Mouse (Mus musculus) liver, embryonic 14.5 days (tissue): Measurements from ENCODE around the gene Stx19. TPM values are rescaled to one million over a fixed set of nuclear protein-coding genes. Genes with fewer than 3 reads are reported as not detected.

Experiments
- ATAC-seq: fragments of 200-750 bp; cut with Nextera tagmentation; 2 replicates; pipeline ENCODE4 v1.8.0; 2017; ENCODE audit warnings: moderate number of reproducible peaks, mild to moderate bottlenecking, moderate library complexity; ENCODE audit not compliant: insufficient read depth
- DNase-seq, 3 experiments: peaks; one replicate each; pipeline ENCODE4 v3.0.0-alpha.2; 2012 to 2013; ENCODE audit warnings: low read depth in 3 of 3, low spot score in 3 of 3
- H3K27ac ChIP-seq: fragments of 300-500 bp; sonication (generic); 2 replicates; pipeline ENCODE4 v1.5.1; 2014; ENCODE audit warnings: moderate library complexity, mild to moderate bottlenecking, control low read depth, inconsistent platforms
- H3K27me3 ChIP-seq: fragments of 300-500 bp; sonication (generic); 2 replicates; pipeline ENCODE4 v1.6.1; 2014; ENCODE audit warnings: mild to moderate bottlenecking, low read length, moderate library complexity; ENCODE audit not compliant: control insufficient read depth, insufficient read depth
- H3K36me3 ChIP-seq: fragments of 300-500 bp; sonication (generic); replicated peaks from 2 replicates; pipeline ENCODE4 v1.6.1; 2014; ENCODE audit warnings: low read depth; ENCODE audit not compliant: control insufficient read depth, insufficient read depth
- H3K4me1 ChIP-seq, 2 experiments: fragments of 200-500 bp in 1 of 2; fragments of 300-500 bp in 1 of 2; sonication (generic) in 1 of 2; replicated peaks; 2 replicates each; pipeline ENCODE4 v1.6.1; 2012 to 2014; ENCODE audit warnings: antibody characterized with exemption in 1 of 2, inconsistent platforms in 1 of 2, low read length in 1 of 2; ENCODE audit not compliant: control insufficient read depth in 2 of 2, insufficient read depth in 2 of 2
- H3K4me2 ChIP-seq: fragments of 300-500 bp; sonication (generic); 2 replicates; pipeline ENCODE4 v1.6.1; 2014; ENCODE audit warnings: low read depth, mild to moderate bottlenecking, control low read depth, moderate library complexity
- H3K4me3 ChIP-seq, 2 experiments: fragments of 200-500 bp in 1 of 2; fragments of 300-500 bp in 1 of 2; sonication (generic) in 1 of 2; 2 replicates each; pipeline ENCODE4 v1.5.1; 2012 to 2014; ENCODE audit warnings: low read depth in 2 of 2, low read length in 2 of 2, mild to moderate bottlenecking in 2 of 2, control low read depth in 1 of 2, inconsistent platforms in 1 of 2, moderate library complexity in 1 of 2; ENCODE audit not compliant: insufficient read depth in 1 of 2
- H3K9ac ChIP-seq: fragments of 300-500 bp; sonication (generic); replicated peaks from 2 replicates; pipeline ENCODE4 v1.6.1; 2014; ENCODE audit warnings: mild to moderate bottlenecking, control low read depth, moderate library complexity
- H3K9me3 ChIP-seq: fragments of 300-500 bp; sonication (generic); 2 replicates; pipeline ENCODE4 v1.6.1; 2016; ENCODE audit warnings: low read length, mixed read lengths; ENCODE audit not compliant: control insufficient read depth
- CTCF ChIP-seq: IDR thresholded peaks from 2 replicates; pipeline ENCODE4 v1.5.1; 2016; ENCODE audit warnings: antibody characterized with exemption, low read depth, control low read depth
- EP300 ChIP-seq: IDR thresholded peaks from 2 replicates; pipeline ENCODE4 v1.6.1; 2016; ENCODE audit warnings: antibody characterized with exemption, low read depth
- WGBS: fragments of 180-500 bp; shearing (Covaris S2); extraction: QIAGEN DNeasy Blood & Tissue Kit; methylation state at CpG from one replicate; pipeline ENCODE4 v1.1.7; 2014; ENCODE audit not compliant: insufficient replicate concordance; 5-methylcytosine and 5-hydroxymethylcytosine counted together
- microRNA-seq: library from miRNA; unstranded; fragments of <30 nt; microRNA quantifications from one replicate; pipeline ENCODE4, GENCODE M21; 2016
- polyA plus RNA-seq, 2 experiments: library from polyadenylated mRNA; depleted of rRNA in 1 of 2; stranded (reverse) in 1 of 2; unstranded in 1 of 2; fragments of >200 nt; fragmentation: Nextera tagmentation in 1 of 2; extraction: Ambion mirVana in 1 of 2; gene quantifications; 2 replicates each; pipeline versions ENCODE4 v1.2.1 to v1.2.3; 2012 to 2014

Stx19 gene
- polyA plus RNA-seq, 2 experiments = not detected

GRCm38 (mm10) chr16:62872688-62873117 is 58.2 kb downstream of the Stx19 start:
- no peaks in the 10 kb centered on the region for H3K4me1 ChIP-seq
- ATAC-seq = no peak
- no peaks in the 10 kb centered on the region for H3K9me3 ChIP-seq
- TF ChIP-seq EP300 (no peak), CTCF (no peak)
- 64% methylated on average over 5 of the region's 5 CpGs for WGBS
- H3K9ac ChIP-seq = no peak overlapping the region
- DNase-seq = no peak
- H3K4me2 ChIP-seq = no peak overlapping the region
- H3K27me3 ChIP-seq = no peaks in the 10 kb centered on the region
- no peak overlapping the region for H3K27ac ChIP-seq
- H3K4me3 ChIP-seq = no peak overlapping the region
- no peaks in the 10 kb centered on the region for H3K36me3 ChIP-seq

DNA sequence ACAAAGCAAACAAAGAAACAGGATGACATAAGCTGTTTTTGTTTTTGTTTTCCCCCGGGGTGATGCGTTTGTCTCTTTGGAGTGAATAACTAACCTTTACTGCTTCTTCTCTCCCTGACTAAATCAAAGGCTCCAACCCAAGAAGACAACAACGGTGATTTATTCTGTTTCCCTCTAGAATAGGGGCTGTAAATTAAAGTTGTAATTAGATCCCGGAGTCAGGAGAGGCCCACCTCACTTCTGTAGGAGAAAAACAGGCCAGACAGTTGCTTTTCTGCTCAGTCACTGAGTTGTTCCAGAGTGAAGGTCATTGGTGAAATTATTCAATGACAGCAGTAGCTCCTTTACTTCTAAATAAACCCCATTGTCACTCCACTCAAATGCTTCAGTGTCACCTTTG is 58.7 kb downstream of the Stx19 start:
- Histone ChIP-seq H3K9me3 (no peaks in the 10 kb centered on the region), H3K27ac (no peak overlapping the region), H3K4me3 (no peak overlapping the region), H3K4me1 (no peaks in the 10 kb centered on the region), H3K4me2 (no peak overlapping the region), H3K9ac (no peak overlapping the region), H3K27me3 (no peaks in the 10 kb centered on the region), H3K36me3 (no peaks in the 10 kb centered on the region)
- DNase-seq (no peak), ATAC-seq (no peak)
- TF ChIP-seq EP300 = no peak
- no peak for TF ChIP-seq CTCF
- WGBS = 60% methylated on average over 4 of the region's 4 CpGs

Small RNA genes lying within 50 kb of the gene (microRNA-seq; reads per million reads assigned to microRNA genes)
- gene Gm25986 = not detected

Other genes starting within 250 kb of the Stx19 start
- gene Nsun3, start 27.9 kb upstream of the Stx19 start, polyA plus RNA-seq (2012; rRNA removed) = 3.1 and 3.8 TPM in 2 replicates
- 5.2 and 5.8 TPM in 2 replicates for gene Nsun3, start 27.9 kb upstream of the Stx19 start, polyA plus RNA-seq (2014; fragmentation: Nextera tagmentation; extraction: Ambion mirVana)
- gene Arl13b, start 32.4 kb downstream of the Stx19 start, polyA plus RNA-seq (2012; rRNA removed) = 1.4 and 1.9 TPM in 2 replicates
- gene Arl13b, start 32.4 kb downstream of the Stx19 start, polyA plus RNA-seq (2014; fragmentation: Nextera tagmentation; extraction: Ambion mirVana) = 4.2 and 4.3 TPM in 2 replicates
- gene Pros1, start 39.6 kb downstream of the Stx19 start, polyA plus RNA-seq (2012; rRNA removed) = 2.7 and 4.7 TPM in 2 replicates
- gene Pros1, start 39.6 kb downstream of the Stx19 start, polyA plus RNA-seq (2014; fragmentation: Nextera tagmentation; extraction: Ambion mirVana) = 11.3 and 11.7 TPM in 2 replicates